Mouse (Mus musculus) stomach, embryonic 15.5 days (tissue): Measurements from ENCODE around the gene Best2. TPM values are rescaled to one million over a fixed set of nuclear protein-coding genes. Genes with fewer than 3 reads are reported as not detected.
A peak's percentile ranks its signal among the peaks of the same experiment; 100 is the strongest.

Experiments
- ATAC-seq: fragments of 200-750 bp; cut with Nextera tagmentation; 2 replicates; pipeline ENCODE4 v1.8.0; 2017; ENCODE audit warnings: low read depth, moderate number of reproducible peaks, moderate TSS enrichment; ENCODE audit not compliant: insufficient read depth, low FRiP score
- H3K27ac ChIP-seq: fragments of 300-500 bp; sonication (generic); 2 replicates; pipeline ENCODE4 v1.5.1; 2015; ENCODE audit warnings: mild to moderate bottlenecking, inconsistent platforms
- H3K27me3 ChIP-seq: fragments of 300-500 bp; sonication (generic); replicated peaks from 2 replicates; pipeline ENCODE4 v1.6.1; 2015; ENCODE audit warnings: inconsistent platforms
- H3K36me3 ChIP-seq: fragments of 300-500 bp; sonication (generic); 2 replicates; pipeline ENCODE4 v1.6.1; 2015; ENCODE audit warnings: inconsistent platforms
- H3K4me1 ChIP-seq: fragments of 300-500 bp; sonication (generic); 2 replicates; pipeline ENCODE4 v1.6.1; 2015; ENCODE audit warnings: inconsistent platforms
- H3K4me2 ChIP-seq: fragments of 300-500 bp; sonication (generic); 2 replicates; pipeline ENCODE4 v1.6.1; 2015; ENCODE audit warnings: mild to moderate bottlenecking, inconsistent platforms
- H3K4me3 ChIP-seq: fragments of 300-500 bp; sonication (generic); replicated peaks from 2 replicates; pipeline ENCODE4 v1.5.1; 2015; ENCODE audit warnings: inconsistent platforms
- H3K9ac ChIP-seq: fragments of 300-500 bp; sonication (generic); 2 replicates; pipeline ENCODE4 v1.6.1; 2015; ENCODE audit warnings: inconsistent platforms
- H3K9me3 ChIP-seq: fragments of 300-500 bp; sonication (generic); 2 replicates; pipeline ENCODE4 v1.6.1; 2016; ENCODE audit warnings: inconsistent platforms
- WGBS: fragments of 180-500 bp; shearing (Covaris S2); methylation state at CpG from one replicate; pipeline ENCODE4 v1.1.7; 2015; 5-methylcytosine and 5-hydroxymethylcytosine counted together
- polyA plus RNA-seq: library from polyadenylated mRNA; unstranded; fragments of >200 nt; fragmentation: Nextera tagmentation; extraction: Ambion mirVana; gene quantifications from 2 replicates; pipeline ENCODE4 v1.2.1, GENCODE M21; 2015

Best2 gene
- 0.23 and 0.49 TPM in 2 replicates for polyA plus RNA-seq

GRCm38 (mm10) chr8:85014431-85014830 lies at the start of gene Best2:
Gene Best2, minus strand, starts transcription at chr8:85014531.
- Histone ChIP-seq H3K4me1 (peaks cover 4% of the 10 kb centered on the region; the same call in 1 of the 2 replicates), H3K9me3 (no peaks in the 10 kb centered on the region), H3K9ac (0 out of 2 replicates have a peak within 1 kb of the TSS, but pooled peaks have one; percentile 14), H3K36me3 (peaks cover 16% of the 10 kb centered on the region), H3K27ac (no peak within 1 kb of the TSS), H3K4me3 (peak within 1 kb of the TSS; percentile 33; the same call in 1 of the 2 replicates), H3K27me3 (peaks cover 36% of the 10 kb centered on the region), H3K4me2 (peak within 1 kb of the TSS; percentile 68)
- 38% methylated on average over 2 of the region's 2 CpGs for WGBS
- no peak for ATAC-seq

- ATAC-seq, result no peak
- 95% methylated on average over 4 of the region's 4 CpGs for whole genome bisulfite sequencing
- Histone ChIP-seq H3K9me3 (no peaks in the 10 kb centered on the region), H3K9ac (no peak overlapping the region), H3K4me3 (no peak overlapping the region), H3K27ac (no peak overlapping the region), H3K4me1 (peaks cover 9% of the 10 kb centered on the region; the same call in 1 of the 2 replicates), H3K4me2 (no peak overlapping the region), H3K36me3 (no peaks in the 10 kb centered on the region), H3K27me3 (no peaks in the 10 kb centered on the region)
These were observed 48.3 kb upstream of the Best2 start for GRCm38 (mm10) chr8:85062603-85063002.

GRCm38 (mm10) chr8:85059879-85060616 lies 45.7 kb upstream of the Best2 start, which contains the start of gene Fbxw9:
Gene Fbxw9, plus strand, starts transcription at chr8:85060055.
- peak within 1 kb of the TSS; percentile 61 for H3K9ac ChIP-seq
- WGBS, result under 1% methylated on average over 53 of the region's 53 CpGs
- H3K9me3 ChIP-seq, result no peaks in the 10 kb centered on the region
- peak within 1 kb of the TSS; percentile 92 for H3K4me3 ChIP-seq
- peak within 1 kb of the TSS; percentile 96 for H3K4me2 ChIP-seq
- 0 out of 2 replicates have a peak within 1 kb of the TSS, but pooled peaks have one; percentile 31 for H3K27ac ChIP-seq
- H3K36me3 ChIP-seq, result peaks cover 13% of the 10 kb centered on the region
- H3K27me3 ChIP-seq, result no peaks in the 10 kb centered on the region
- peaks cover 9% of the 10 kb centered on the region; the same call in 1 of the 2 replicates for H3K4me1 ChIP-seq
- peak; percentile 87 for ATAC-seq

- H3K36me3 ChIP-seq, result peaks cover 40% of the 10 kb centered on the region
- H3K9ac ChIP-seq, result no peak overlapping the region
- no peak overlapping the region for H3K27ac ChIP-seq
- H3K27me3 ChIP-seq, result no peaks in the 10 kb centered on the region
- peaks cover 9% of the 10 kb centered on the region; the same call in 1 of the 2 replicates for H3K4me1 ChIP-seq
- ATAC-seq, result no peak
- H3K9me3 ChIP-seq, result no peaks in the 10 kb centered on the region
- no peak overlapping the region for H3K4me3 ChIP-seq
- 81% methylated on average over 7 of the region's 7 CpGs for WGBS
- no peak overlapping the region for H3K4me2 ChIP-seq
These were observed 43.0 kb upstream of the Best2 start for GRCm38 (mm10) chr8:85057367-85057766.

- Histone ChIP-seq H3K9ac (no peak overlapping the region), H3K27me3 (no peaks in the 10 kb centered on the region), H3K4me2 (no peak overlapping the region), H3K9me3 (no peaks in the 10 kb centered on the region), H3K36me3 (peaks cover 75% of the 10 kb centered on the region), H3K4me3 (no peak overlapping the region), H3K27ac (no peak overlapping the region), H3K4me1 (peaks cover 13% of the 10 kb centered on the region; the same call in 1 of the 2 replicates)
- 88% methylated on average over 6 of the region's 6 CpGs for WGBS
- no peak for ATAC-seq
These were observed 29.3 kb upstream of the Best2 start for GRCm38 (mm10) chr8:85043619-85044018.

GRCm38 (mm10) chr8:85037681-85038531 lies 23.6 kb upstream of the Best2 start:
- ATAC-seq, result peak; percentile 9; the same call in 1 of the 2 replicates
- peak overlapping the region; percentile 77 for H3K4me3 ChIP-seq

GRCm38 (mm10) chr8:85037366-85037680 lies 23.0 kb upstream of the Best2 start:
- Histone ChIP-seq H3K4me2 (peak overlapping the region; percentile 79), H3K4me3 (peak overlapping the region; percentile 77), H3K9ac (peak overlapping the region; percentile 87), H3K27me3 (no peaks in the 10 kb centered on the region), H3K4me1 (peaks cover 23% of the 10 kb centered on the region), H3K9me3 (no peaks in the 10 kb centered on the region), H3K27ac (peak overlapping the region; percentile 100), H3K36me3 (peaks cover 26% of the 10 kb centered on the region)
- peak; percentile 15 for ATAC-seq
- WGBS, result 0% methylated on average over 14 of the region's 14 CpGs

More at GRCm38 (mm10) chr8:85037681-85038531, 23.6 kb upstream of the Best2 start:
- H3K9me3 ChIP-seq, result no peaks in the 10 kb centered on the region
- peak overlapping the region; percentile 87 for H3K9ac ChIP-seq
- peak overlapping the region; percentile 79 for H3K4me2 ChIP-seq
- no peaks in the 10 kb centered on the region for H3K27me3 ChIP-seq
- WGBS, result under 1% methylated on average over 51 of the region's 57 CpGs
- H3K36me3 ChIP-seq, result peaks cover 21% of the 10 kb centered on the region
- H3K27ac ChIP-seq, result peak overlapping the region; percentile 100
- peaks cover 23% of the 10 kb centered on the region for H3K4me1 ChIP-seq

- Histone ChIP-seq H3K9ac (peak within 1 kb of the TSS; percentile 87), H3K27me3 (no peaks in the 10 kb centered on the region), H3K9me3 (no peaks in the 10 kb centered on the region), H3K36me3 (peaks cover 30% of the 10 kb centered on the region), H3K4me2 (peak within 1 kb of the TSS; percentile 84), H3K27ac (peak within 1 kb of the TSS; percentile 100), H3K4me3 (peak within 1 kb of the TSS; percentile 77), H3K4me1 (peaks cover 23% of the 10 kb centered on the region)
- ATAC-seq, result peak; percentile 91
- WGBS, result 1% methylated on average over 59 of the region's 59 CpGs
These were observed 22.5 kb upstream of the Best2 start, which contains the start of gene Tnpo2 for GRCm38 (mm10) chr8:85036718-85037365. Gene Tnpo2, plus strand, starts transcription at chr8:85036915.

GRCm38 (mm10) chr8:85036381-85036717 lies 22.0 kb upstream of the Best2 start:
- H3K27ac ChIP-seq, result peak overlapping the region; percentile 100
- 0% methylated on average over 9 of the region's 9 CpGs for WGBS
- peaks cover 33% of the 10 kb centered on the region for H3K36me3 ChIP-seq
- H3K4me1 ChIP-seq, result peaks cover 23% of the 10 kb centered on the region
- H3K4me2 ChIP-seq, result peak overlapping the region; percentile 84
- peak overlapping the region; percentile 87 for H3K9ac ChIP-seq
- H3K27me3 ChIP-seq, result no peaks in the 10 kb centered on the region
- H3K4me3 ChIP-seq, result peak overlapping the region; percentile 77
- H3K9me3 ChIP-seq, result no peaks in the 10 kb centered on the region
- peak; percentile 16 for ATAC-seq

GRCm38 (mm10) chr8:85035728-85036310 lies 21.5 kb upstream of the Best2 start:
- ATAC-seq, result no peak
- Histone ChIP-seq H3K36me3 (peaks cover 32% of the 10 kb centered on the region), H3K27ac (peak overlapping the region; percentile 100), H3K4me2 (peak overlapping the region; percentile 84), H3K9me3 (no peaks in the 10 kb centered on the region), H3K4me3 (peak overlapping the region; percentile 77), H3K27me3 (no peaks in the 10 kb centered on the region), H3K4me1 (peaks cover 23% of the 10 kb centered on the region), H3K9ac (peak overlapping the region; percentile 87)
- WGBS, result under 1% methylated on average over 15 of the region's 15 CpGs

GRCm38 (mm10) chr8:85035165-85035727 lies 20.9 kb upstream of the Best2 start:
- H3K4me1 ChIP-seq, result peaks cover 23% of the 10 kb centered on the region
- peak overlapping the region; percentile 100 for H3K27ac ChIP-seq
- peaks cover 30% of the 10 kb centered on the region for H3K36me3 ChIP-seq
- H3K4me2 ChIP-seq, result peak overlapping the region; percentile 84
- 5% methylated on average over 12 of the region's 12 CpGs for WGBS
- H3K9me3 ChIP-seq, result no peaks in the 10 kb centered on the region
- no peaks in the 10 kb centered on the region for H3K27me3 ChIP-seq
- H3K9ac ChIP-seq, result peak overlapping the region; percentile 87; the same call in 1 of the 2 replicates
- ATAC-seq, result no peak
- H3K4me3 ChIP-seq, result peak overlapping the region; percentile 77
